Mouse (Mus musculus): ENCODE measurements around the gene Grb10.

Grb10 gene

GRCm38 (mm10) chr11:11947857-11948256 is 90.6 kb downstream of the Grb10 start:
- DNase-seq (ENCODE audit: low spot score in 2 of 2) = no peak

GRCm38 (mm10) chr11:11945766-11946165 is 92.7 kb downstream of the Grb10 start:
- DNase-seq (ENCODE audit: low spot score in 2 of 2) = no peak

GRCm38 (mm10) chr11:11944814-11945213 is 93.7 kb downstream of the Grb10 start:
- no peak for DNase-seq (ENCODE audit: low spot score in 2 of 2)

GRCm38 (mm10) chr11:11944082-11944349 is 94.5 kb downstream of the Grb10 start:
- DNase-seq (ENCODE audit: low spot score in 2 of 2) = no peak

- DNase-seq (ENCODE audit: low spot score in 2 of 2) = no peak
Measured at GRCm38 (mm10) chr11:11943240-11944081, 95.0 kb downstream of the Grb10 start.

- no peak for DNase-seq (ENCODE audit: low spot score in 2 of 2)
Measured at GRCm38 (mm10) chr11:11942320-11943217, 95.9 kb downstream of the Grb10 start.

GRCm38 (mm10) chr11:11940833-11941681 is 97.4 kb downstream of the Grb10 start:
- DNase-seq (ENCODE audit: low spot score in 2 of 2) = no peak

- no peak for DNase-seq (ENCODE audit: low spot score in 2 of 2)
Measured at GRCm38 (mm10) chr11:11939611-11940010, 98.9 kb downstream of the Grb10 start.

- no peak for DNase-seq (ENCODE audit: low spot score in 2 of 2)
Measured at GRCm38 (mm10) chr11:11938591-11938990, 99.9 kb downstream of the Grb10 start.

- DNase-seq (ENCODE audit: low spot score in 2 of 2) = no peak
Measured at GRCm38 (mm10) chr11:11937340-11938030, 101.0 kb downstream of the Grb10 start.

- no peak for DNase-seq (ENCODE audit: low spot score in 2 of 2)
Measured at GRCm38 (mm10) chr11:11934808-11935207, 103.7 kb downstream of the Grb10 start.

- no peak for DNase-seq (ENCODE audit: low spot score in 2 of 2)
Measured at GRCm38 (mm10) chr11:11932102-11932789, 106.2 kb downstream of the Grb10 start.

GRCm38 (mm10) chr11:11931688-11932087 is 106.8 kb downstream of the Grb10 start:
- no peak for DNase-seq (ENCODE audit: low spot score in 2 of 2)

- DNase-seq (ENCODE audit: low spot score in 2 of 2) = no peak
Measured at GRCm38 (mm10) chr11:11930527-11930926, 108.0 kb downstream of the Grb10 start.

- DNase-seq (ENCODE audit: low spot score in 2 of 2) = no peak
Measured at GRCm38 (mm10) chr11:11929059-11929458, 109.4 kb downstream of the Grb10 start.

- no peak for DNase-seq (ENCODE audit: low spot score in 2 of 2)
Measured at GRCm38 (mm10) chr11:11928586-11928985, 109.9 kb downstream of the Grb10 start.

GRCm38 (mm10) chr11:11923900-11924299 is 114.6 kb downstream of the Grb10 start:
- DNase-seq (ENCODE audit: low spot score in 2 of 2) = no peak

- no peak for DNase-seq (ENCODE audit: low spot score in 2 of 2)
Measured at GRCm38 (mm10) chr11:11923345-11923744, 115.1 kb downstream of the Grb10 start.

- DNase-seq (ENCODE audit: low spot score in 2 of 2) = no peak
Measured at GRCm38 (mm10) chr11:11922106-11922505, 116.4 kb downstream of the Grb10 start.

- no peak for DNase-seq (ENCODE audit: low spot score in 2 of 2)
Measured at GRCm38 (mm10) chr11:11907703-11908413, 130.6 kb downstream of the Grb10 start.
